Mouse (Mus musculus) stomach, postnatal 0 days (tissue): ENCODE data around the gene Lgi1.

Experiments used
- CTCF ChIP-seq: IDR thresholded peaks from 2 replicates; pipeline ENCODE4 v1.5.1; 2016; ENCODE audit warnings: antibody characterized with exemption, low read depth, mild to moderate bottlenecking, moderate library complexity
- EP300 ChIP-seq: optimal IDR thresholded peaks from 2 replicates; pipeline ENCODE3; 2016; ENCODE audit warnings: antibody characterized with exemption

DNA sequence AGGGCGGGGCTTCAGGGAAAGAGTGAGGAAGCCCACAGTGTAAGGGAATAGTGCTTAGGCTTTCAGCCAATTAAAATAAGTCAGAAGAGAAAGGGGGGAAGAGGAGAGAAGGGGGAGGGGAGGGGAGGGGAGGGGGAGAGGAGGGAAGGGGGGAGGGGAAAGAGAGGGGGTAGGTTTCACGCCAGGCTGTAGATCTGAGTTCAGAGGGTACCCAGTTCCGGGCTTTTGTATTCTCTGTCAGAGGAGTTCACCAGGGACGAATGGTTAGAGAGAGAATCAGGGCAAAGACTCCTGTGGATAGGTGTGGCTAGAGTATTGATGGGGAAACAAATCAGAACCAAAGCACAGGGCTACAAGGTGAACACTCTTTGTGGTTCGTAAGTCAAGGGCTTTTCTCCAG lies 27.8 kb upstream of the Lgi1 start:
- TF ChIP-seq CTCF, result no peak
- no peak for TF ChIP-seq EP300
